In genomic region chr10:67018875-67019274, GRCm38 (mm10) we compare ENCODE assay signal across 10 mouse cellular contexts.
A peak's percentile ranks its signal among the peaks of the same experiment; 100 is the strongest.
DNase-seq lines count a peak whose midpoint lies in the region.
"Had no signal": no experiment of that assay in that cellular context is flagged by ENCODE, and none has a peak within 500 bp of the region (broad histone marks: within the 10 kb centered on the region; RNA-seq: fewer than 3 reads in every experiment).

No protein-coding gene starts in this region.

- DNase-seq in cerebellum, postnatal 10 days = peak; percentile 61 to 67
- DNase-seq in cerebellum, adult 9-11 months = no peak
- DNase-seq in retina, postnatal 1 day = peak; percentile 57
- no peak for DNase-seq in retina, embryonic 14.5 days (ENCODE audit: low spot score)
- peak; percentile 52 to 67 for DNase-seq in kidney, postnatal 4 days
- peak; percentile 77 for DNase-seq in thymus, postnatal 14 days
- no peak for DNase-seq in urinary bladder, postnatal 4 days (ENCODE audit: low spot score in 2 of 2)
- no peak for DNase-seq in cerebellum, adult 18-20 months
- DNase-seq: B cell, adult 2 months; lung, postnatal 14 days had no signal

Comparison
In these comparisons a context has a peak if more than half of its experiments do, and no peak if none do; other contexts are left out.
1. DNase-seq: peak in cerebellum, postnatal 10 days (2 of 2), retina, postnatal 1 day (single experiment), kidney, postnatal 4 days (2 of 2) and thymus, postnatal 14 days (single experiment); none in cerebellum, adult 9-11 months (single experiment), retina, embryonic 14.5 days (single experiment), urinary bladder, postnatal 4 days (0 of 2) and cerebellum, adult 18-20 months (0 of 2).